Mouse (Mus musculus): ENCODE measurements around the gene Cnpy1.
A peak's percentile ranks its signal among the peaks of the same experiment; 100 is the strongest.

The Cnpy1 gene

GRCm38 (mm10) chr5:28245574-28245973, at the start of gene Cnpy1:
Cnpy1 (minus strand) TSS chr5:28245806.
- no peak for DNase-seq

- peak; percentile 67 to 91 for DNase-seq
Measured at GRCm38 (mm10) chr5:28293990-28294389, 48.4 kb upstream of the Cnpy1 start.

- DNase-seq = no peak
Measured at GRCm38 (mm10) chr5:28292281-28292680, 46.7 kb upstream of the Cnpy1 start.

- no peak for DNase-seq
Measured at GRCm38 (mm10) chr5:28291118-28291850, 45.7 kb upstream of the Cnpy1 start.

GRCm38 (mm10) chr5:28290630-28291029, 45.0 kb upstream of the Cnpy1 start:
- DNase-seq = no peak

GRCm38 (mm10) chr5:28289111-28289510, 43.5 kb upstream of the Cnpy1 start:
- no peak for DNase-seq

- DNase-seq = no peak
Measured at GRCm38 (mm10) chr5:28277279-28277678, 31.7 kb upstream of the Cnpy1 start.

GRCm38 (mm10) chr5:28272836-28273235, 27.2 kb upstream of the Cnpy1 start:
- no peak for DNase-seq

- DNase-seq = peak in 1 of 2 experiments; percentile 5
Measured at GRCm38 (mm10) chr5:28269469-28269991, 23.9 kb upstream of the Cnpy1 start.

- no peak for DNase-seq
Measured at GRCm38 (mm10) chr5:28267576-28267975, 22.0 kb upstream of the Cnpy1 start.

GRCm38 (mm10) chr5:28265653-28266052, 20.0 kb upstream of the Cnpy1 start:
- DNase-seq = no peak

- DNase-seq = no peak
Measured at GRCm38 (mm10) chr5:28263852-28264251, 18.2 kb upstream of the Cnpy1 start.

- no peak for DNase-seq
Measured at GRCm38 (mm10) chr5:28262070-28262469, 16.5 kb upstream of the Cnpy1 start.

GRCm38 (mm10) chr5:28259939-28260338, 14.3 kb upstream of the Cnpy1 start:
- DNase-seq = no peak

GRCm38 (mm10) chr5:28259385-28259784, 13.8 kb upstream of the Cnpy1 start:
- no peak for DNase-seq

GRCm38 (mm10) chr5:28257816-28258215, 12.2 kb upstream of the Cnpy1 start:
- no peak for DNase-seq

- no peak for DNase-seq
Measured at GRCm38 (mm10) chr5:28252999-28253398, 7.4 kb upstream of the Cnpy1 start.

- DNase-seq = no peak
Measured at GRCm38 (mm10) chr5:28252260-28252659, 6.7 kb upstream of the Cnpy1 start.

- DNase-seq = no peak
Measured at GRCm38 (mm10) chr5:28251211-28251764, 5.7 kb upstream of the Cnpy1 start.

- no peak for DNase-seq
Measured at GRCm38 (mm10) chr5:28250479-28250878, 4.9 kb upstream of the Cnpy1 start.

- no peak for DNase-seq
Measured at GRCm38 (mm10) chr5:28245121-28245520, 485 bp downstream of the Cnpy1 start.

GRCm38 (mm10) chr5:28243501-28244177, 2.0 kb downstream of the Cnpy1 start:
- DNase-seq = no peak

- no peak for DNase-seq
Measured at GRCm38 (mm10) chr5:28241423-28241822, 4.2 kb downstream of the Cnpy1 start.

GRCm38 (mm10) chr5:28239829-28240228, 5.8 kb downstream of the Cnpy1 start:
- no peak for DNase-seq

Data from spleen, adult 18-20 months (tissue).